Mouse (Mus musculus): ENCODE results near the gene Agfg1. TPM values are rescaled to one million over a fixed set of nuclear protein-coding genes. Genes with fewer than 3 reads are reported as not detected.
A peak's percentile ranks its signal among the peaks of the same experiment; 100 is the strongest.
"Not testable (repeated sequence)": the region's sequence is repeated elsewhere in the genome, so short reads cannot be mapped to it uniquely, and the experiment has no call there.

Gene Agfg1
- polyA plus RNA-seq, 1 experiment from 2014 or later, result 76.7 TPM

DNA sequence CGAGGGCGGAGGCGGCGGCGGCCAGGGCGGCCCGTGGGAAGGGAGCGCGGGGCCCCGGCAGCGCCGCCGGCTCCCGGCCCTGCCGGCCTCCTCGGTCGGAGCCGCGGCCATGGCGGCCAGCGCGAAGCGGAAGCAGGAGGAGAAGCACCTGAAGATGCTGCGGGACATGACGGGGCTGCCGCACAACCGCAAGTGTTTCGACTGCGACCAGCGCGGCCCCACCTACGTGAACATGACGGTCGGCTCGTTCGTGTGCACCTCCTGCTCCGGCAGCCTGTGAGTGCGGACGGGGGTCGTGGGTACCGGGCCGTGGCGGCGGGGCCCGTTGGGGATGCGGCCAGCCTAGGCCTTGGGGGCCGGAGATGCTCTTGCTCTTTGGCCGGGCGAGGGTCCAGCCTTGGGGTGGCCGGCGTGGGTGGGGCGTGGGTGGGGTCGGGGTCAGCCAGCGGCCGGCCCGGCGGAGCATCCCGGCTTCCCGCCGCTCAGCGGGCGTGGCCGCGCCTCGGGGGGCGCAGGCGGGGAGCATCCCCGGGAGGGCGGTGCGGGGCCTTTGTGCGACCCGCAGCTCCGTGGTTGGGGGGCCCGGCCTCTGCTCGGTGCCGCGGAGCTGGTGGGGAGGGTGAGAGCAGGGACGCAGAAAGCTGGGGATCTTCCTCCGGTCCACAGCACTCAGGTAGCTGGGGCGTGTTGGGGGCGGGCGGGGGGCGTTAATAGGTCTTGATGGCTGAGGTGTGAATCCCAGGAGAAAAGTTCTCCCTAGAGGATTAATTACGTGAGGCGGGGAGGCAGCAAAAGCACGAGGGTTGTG, 535 bp downstream of the Agfg1 start:
- peak overlapping the region; percentile 99 for H3K9ac ChIP-seq
- WGBS (ENCODE audit: insufficient replicate concordance), result under 1% methylated on average over 72 of the region's 86 CpGs

DNA sequence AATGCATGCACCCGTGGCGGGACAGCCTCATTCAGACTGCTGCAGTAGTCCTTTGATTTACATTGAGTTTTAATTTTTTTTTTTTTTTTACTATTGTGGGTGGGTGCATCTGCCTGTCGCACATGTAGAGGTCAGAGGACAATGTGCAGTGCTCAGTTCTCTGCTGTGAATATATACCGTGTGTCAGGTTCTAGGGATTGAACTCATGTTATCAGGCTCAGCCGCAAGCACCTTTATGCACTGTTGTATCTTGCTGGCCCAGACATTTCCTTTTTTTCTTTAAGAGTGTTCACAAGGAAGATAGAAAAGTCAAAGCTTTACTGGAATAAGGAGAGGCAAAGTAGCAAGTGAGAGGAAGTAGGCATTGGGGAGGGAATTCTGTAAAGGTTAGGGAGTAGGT, 16.4 kb downstream of the Agfg1 start:
- ATAC-seq, result peak; percentile 82
- H3K36me3 ChIP-seq, result peaks cover 35% of the 10 kb centered on the region
- H3K9ac ChIP-seq, result no peak overlapping the region
- WGBS (ENCODE audit: insufficient replicate concordance), result 41% methylated on average over 5 of the region's 5 CpGs
- H3K27me3 ChIP-seq (replicated peaks), result no peaks in the 10 kb centered on the region
- no peaks in the 10 kb centered on the region for H3K9me3 ChIP-seq (replicated peaks)
- peak overlapping the region; percentile 32; the same call in 1 of the 2 replicates for H3K27ac ChIP-seq
- H3K4me1 ChIP-seq, result peaks cover 39% of the 10 kb centered on the region
- no peak overlapping the region for H3K4me3 ChIP-seq
- peak overlapping the region; percentile 27; the same call in 1 of the 2 replicates for H3K4me2 ChIP-seq

More for the DNA sequence above, 535 bp downstream of the Agfg1 start:
- Histone ChIP-seq H3K4me1 (peaks cover 88% of the 10 kb centered on the region), H3K27ac (peak overlapping the region; percentile 94), H3K36me3 (peaks cover 32% of the 10 kb centered on the region), H3K27me3 (replicated peaks) (no peaks in the 10 kb centered on the region), H3K9me3 (replicated peaks) (no peaks in the 10 kb centered on the region), H3K4me3 (peak overlapping the region; percentile 98), H3K4me2 (peak overlapping the region; percentile 78)
- ATAC-seq, result peak; percentile 29

DNA sequence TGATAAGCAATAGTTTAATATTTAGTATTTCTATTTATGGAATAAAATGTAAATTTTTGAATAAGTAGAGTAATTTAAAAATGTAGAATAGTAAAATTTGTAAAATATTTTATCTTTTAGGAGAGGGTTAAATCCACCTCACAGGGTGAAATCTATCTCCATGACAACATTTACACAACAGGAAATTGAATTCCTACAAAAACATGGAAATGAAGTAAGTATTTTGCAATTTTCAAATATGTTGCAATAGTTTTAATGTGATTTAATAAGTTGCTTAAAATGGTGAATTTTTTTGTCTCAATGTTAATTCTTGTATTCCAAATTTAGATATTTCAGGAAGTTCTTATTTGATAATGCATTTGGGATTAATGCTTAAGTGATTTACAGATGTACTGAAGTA, 19.0 kb downstream of the Agfg1 start:
- Histone ChIP-seq H3K27me3 (replicated peaks) (no peaks in the 10 kb centered on the region), H3K9me3 (replicated peaks) (no peaks in the 10 kb centered on the region), H3K4me2 (no peak overlapping the region), H3K4me3 (no peak overlapping the region), H3K36me3 (peaks cover 50% of the 10 kb centered on the region), H3K9ac (no peak overlapping the region), H3K27ac (no peak overlapping the region), H3K4me1 (peaks cover 27% of the 10 kb centered on the region)
- no peak for ATAC-seq

DNA sequence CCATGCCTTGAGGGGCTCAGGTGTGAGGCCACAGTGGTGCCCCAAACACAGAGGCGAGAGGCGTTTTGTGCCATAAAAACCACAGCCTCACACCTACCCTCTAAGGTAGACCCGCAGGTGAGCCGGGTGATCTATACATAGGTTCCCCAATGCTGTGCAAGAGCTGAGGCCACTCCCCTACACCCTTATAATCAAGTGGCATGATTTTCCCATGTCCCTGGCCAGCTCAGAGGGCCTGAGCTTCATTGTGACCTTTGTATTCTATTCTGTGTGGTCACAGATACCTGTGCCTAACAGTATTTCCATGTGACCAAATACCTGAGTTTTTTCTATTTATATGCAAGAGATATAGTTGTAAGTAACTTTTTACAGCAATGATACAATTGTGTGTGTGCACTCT, 21.1 kb downstream of the Agfg1 start:
- Histone ChIP-seq H3K9me3 (replicated peaks) (no peaks in the 10 kb centered on the region), H3K27ac (no peak overlapping the region), H3K4me3 (no peak overlapping the region), H3K27me3 (replicated peaks) (no peaks in the 10 kb centered on the region), H3K36me3 (peaks cover 66% of the 10 kb centered on the region), H3K9ac (no peak overlapping the region), H3K4me2 (no peak overlapping the region), H3K4me1 (peaks cover 25% of the 10 kb centered on the region)
- 95% methylated on average over 4 of the region's 4 CpGs for WGBS (ENCODE audit: insufficient replicate concordance)
- no peak for ATAC-seq

DNA sequence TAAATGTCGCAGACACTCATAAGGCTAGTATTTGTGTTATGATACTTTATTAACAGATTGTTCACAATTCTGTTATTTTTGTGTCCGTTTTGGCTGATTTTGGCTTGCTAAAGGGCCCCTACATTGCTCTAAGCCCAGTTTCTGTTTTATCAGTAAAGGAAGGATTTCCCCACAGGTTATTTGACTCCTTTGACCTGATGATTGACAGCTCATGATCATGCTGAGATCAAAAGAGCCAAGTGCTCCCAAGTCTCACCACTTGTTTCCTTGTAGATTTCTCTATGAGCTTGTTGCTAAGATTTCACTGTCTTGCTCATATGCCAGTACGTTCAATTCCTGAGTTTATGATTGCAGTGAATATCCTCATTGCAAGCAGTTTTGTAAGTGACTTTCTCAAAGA, 30.9 kb downstream of the Agfg1 start:
- Histone ChIP-seq H3K27me3 (replicated peaks) (no peaks in the 10 kb centered on the region), H3K9ac (no peak overlapping the region), H3K4me2 (no peak overlapping the region), H3K9me3 (replicated peaks) (no peaks in the 10 kb centered on the region), H3K36me3 (peaks cover 81% of the 10 kb centered on the region), H3K27ac (no peak overlapping the region), H3K4me3 (no peak overlapping the region), H3K4me1 (peaks cover 19% of the 10 kb centered on the region; the same call in 1 of the 2 replicates)
- WGBS (ENCODE audit: insufficient replicate concordance), result 80% methylated on average over 3 of the region's 3 CpGs
- ATAC-seq, result no peak

DNA sequence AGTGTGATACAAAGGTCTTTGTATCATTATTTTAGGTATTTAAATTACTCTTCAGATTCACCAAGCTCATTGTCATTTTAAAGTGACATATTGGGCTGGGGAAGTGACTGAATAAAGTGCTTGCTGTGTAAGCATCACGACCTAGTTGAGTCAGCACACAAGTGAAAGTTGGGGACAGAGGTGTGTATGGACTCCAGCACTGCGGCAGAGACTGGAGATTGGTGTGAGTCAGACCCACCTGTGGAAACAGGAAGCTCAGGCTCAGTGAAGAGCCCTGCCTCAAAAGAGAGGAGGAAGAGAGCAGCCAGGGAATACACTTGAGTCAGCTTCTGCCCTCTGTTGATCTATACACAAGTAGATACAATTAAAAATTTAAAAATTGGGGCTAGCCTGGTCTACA, 39.9 kb downstream of the Agfg1 start:
- Histone ChIP-seq H3K9me3 (replicated peaks) (no peaks in the 10 kb centered on the region), H3K4me2 (no peak overlapping the region), H3K36me3 (peaks cover 86% of the 10 kb centered on the region), H3K4me1 (no peaks in the 10 kb centered on the region), H3K27me3 (replicated peaks) (no peaks in the 10 kb centered on the region), H3K4me3 (no peak overlapping the region), H3K27ac (no peak overlapping the region), H3K9ac (no peak overlapping the region)
- no peak for ATAC-seq
- WGBS (ENCODE audit: insufficient replicate concordance), result 71% methylated on average over 2 of the region's 2 CpGs

DNA sequence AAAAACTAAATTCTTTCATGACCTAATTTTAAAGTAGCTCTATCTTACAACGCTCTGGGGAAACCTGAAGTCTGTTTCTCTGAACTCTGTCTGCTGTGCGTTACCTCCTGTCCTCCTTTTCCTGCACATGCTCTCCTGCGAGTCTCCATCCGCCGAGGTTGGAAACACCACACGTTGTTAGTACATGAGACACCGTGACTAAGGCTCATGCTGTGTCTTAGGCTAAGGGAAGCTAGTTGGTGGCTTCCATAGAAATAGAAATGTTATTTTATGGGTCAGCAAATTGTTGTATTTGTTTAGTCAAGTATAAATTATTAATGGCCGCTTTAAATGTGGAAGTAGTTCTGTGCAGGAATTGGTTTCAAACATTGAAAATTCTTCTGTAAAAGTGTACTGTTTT, 40.9 kb downstream of the Agfg1 start:
- Histone ChIP-seq H3K36me3 (peaks cover 86% of the 10 kb centered on the region), H3K9me3 (replicated peaks) (no peaks in the 10 kb centered on the region), H3K9ac (no peak overlapping the region), H3K27ac (no peak overlapping the region), H3K27me3 (replicated peaks) (no peaks in the 10 kb centered on the region), H3K4me3 (no peak overlapping the region), H3K4me1 (no peaks in the 10 kb centered on the region), H3K4me2 (no peak overlapping the region)
- no peak for ATAC-seq
- 90% methylated on average over 8 of the region's 8 CpGs for WGBS (ENCODE audit: insufficient replicate concordance)

DNA sequence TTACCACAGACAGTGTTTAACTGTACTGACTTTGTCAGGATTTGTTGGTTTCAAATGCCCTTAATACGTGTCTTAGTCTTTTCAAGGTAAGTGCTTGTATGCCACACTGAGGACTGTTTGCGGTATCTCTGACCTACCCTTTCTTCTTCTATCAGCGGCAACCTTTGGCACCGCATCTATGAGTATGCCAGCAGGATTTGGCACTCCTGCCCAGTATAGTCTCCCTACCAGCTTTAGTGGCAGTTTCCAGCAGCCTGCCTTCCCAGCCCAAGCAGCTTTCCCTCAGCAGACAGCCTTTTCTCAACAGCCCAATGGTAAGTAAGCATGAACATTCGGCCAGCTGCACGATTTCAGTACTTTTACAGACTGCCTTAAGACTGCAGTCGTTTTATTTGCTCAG, 54.0 kb downstream of the Agfg1 start:
- H3K9me3 ChIP-seq (replicated peaks), result no peaks in the 10 kb centered on the region
- WGBS (ENCODE audit: insufficient replicate concordance), result 91% methylated on average over 7 of the region's 7 CpGs
- H3K36me3 ChIP-seq, result peaks cover 92% of the 10 kb centered on the region
- ATAC-seq, result no peak
- no peaks in the 10 kb centered on the region for H3K27me3 ChIP-seq (replicated peaks)
- no peaks in the 10 kb centered on the region for H3K4me1 ChIP-seq
- H3K4me3 ChIP-seq, result no peak overlapping the region
- H3K4me2 ChIP-seq, result no peak overlapping the region
- H3K9ac ChIP-seq, result no peak overlapping the region
- no peak overlapping the region for H3K27ac ChIP-seq

DNA sequence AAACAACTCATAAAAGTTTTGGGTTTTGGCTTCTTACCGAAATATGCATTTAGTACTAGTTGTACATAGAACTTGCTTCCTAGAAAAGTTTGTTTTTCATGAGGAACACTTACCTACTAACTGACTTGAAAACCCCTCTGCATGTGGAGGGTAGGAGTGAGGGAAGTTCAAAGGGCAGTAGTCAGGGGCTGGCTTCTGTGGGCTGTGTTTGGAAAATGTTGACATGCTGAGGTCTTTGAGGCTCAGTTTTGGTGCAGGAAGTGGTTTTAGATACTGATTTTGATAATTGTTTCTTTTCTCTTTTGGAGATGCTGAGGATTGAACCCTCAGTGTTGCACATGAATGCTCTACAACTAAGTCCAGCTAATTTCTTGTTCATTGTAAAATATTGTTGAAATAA, 61.3 kb downstream of the Agfg1 start:
- Histone ChIP-seq H3K36me3 (peaks cover 87% of the 10 kb centered on the region), H3K27ac (no peak overlapping the region), H3K4me3 (no peak overlapping the region), H3K4me2 (no peak overlapping the region), H3K4me1 (no peaks in the 10 kb centered on the region), H3K27me3 (replicated peaks) (no peaks in the 10 kb centered on the region), H3K9ac (no peak overlapping the region), H3K9me3 (replicated peaks) (no peaks in the 10 kb centered on the region)
- WGBS (ENCODE audit: insufficient replicate concordance), result 91% methylated on average over 1 of the region's 1 CpGs
- no peak for ATAC-seq

DNA sequence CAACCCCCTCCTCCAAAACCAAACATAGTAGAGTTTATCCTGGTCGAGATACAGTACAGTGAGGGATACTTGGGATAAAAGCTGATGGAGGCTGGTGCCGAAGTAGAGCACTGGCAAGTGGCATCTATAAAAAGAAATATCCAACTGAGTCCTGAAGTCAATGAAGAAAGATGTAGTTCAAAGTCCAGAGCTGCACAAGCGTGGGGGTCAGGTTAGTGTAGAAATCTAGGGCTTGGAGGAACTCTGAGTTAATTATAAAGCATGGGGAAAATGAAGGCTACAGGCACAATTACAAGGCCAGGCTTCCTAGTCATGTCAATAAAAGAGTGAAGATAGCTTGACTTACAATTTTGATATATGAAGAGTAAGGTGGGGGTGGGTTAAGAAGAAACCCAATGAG, 61.9 kb downstream of the Agfg1 start:
- WGBS (ENCODE audit: insufficient replicate concordance), result 81% methylated on average over 3 of the region's 3 CpGs
- no peak overlapping the region for H3K4me3 ChIP-seq

DNA sequence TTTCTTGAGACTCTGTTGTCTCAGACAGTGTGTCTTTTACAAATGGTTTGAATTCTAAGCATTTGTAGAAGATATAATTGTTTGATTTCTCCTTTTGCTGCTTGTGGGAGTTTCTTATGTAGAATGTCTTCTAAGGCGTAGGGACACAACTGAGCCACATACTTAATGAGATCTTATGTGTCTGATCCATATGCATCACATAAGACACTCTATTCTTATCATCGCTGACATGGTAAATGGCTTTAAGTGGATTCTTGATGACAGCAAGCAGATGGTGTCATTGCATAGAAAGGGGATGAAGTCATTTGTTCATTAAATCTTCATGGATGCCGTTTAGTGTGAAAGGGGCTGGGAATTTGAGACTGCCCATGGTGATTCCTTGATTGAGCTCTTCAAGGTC, 66.6 kb downstream of the Agfg1 start:
- H3K4me1 ChIP-seq, result peaks cover 8% of the 10 kb centered on the region; the same call in 1 of the 2 replicates
- WGBS (ENCODE audit: insufficient replicate concordance), result 90% methylated on average over 3 of the region's 3 CpGs
- ATAC-seq, result no peak
- H3K36me3 ChIP-seq, result peaks cover 51% of the 10 kb centered on the region
- no peaks in the 10 kb centered on the region for H3K27me3 ChIP-seq (replicated peaks)
- no peak overlapping the region for H3K4me3 ChIP-seq
- no peak overlapping the region for H3K9ac ChIP-seq
- H3K4me2 ChIP-seq, result no peak overlapping the region
- no peak overlapping the region for H3K27ac ChIP-seq
- no peaks in the 10 kb centered on the region for H3K9me3 ChIP-seq (replicated peaks)

More for the DNA sequence above, 61.9 kb downstream of the Agfg1 start:
- H3K9ac ChIP-seq, result no peak overlapping the region
- no peaks in the 10 kb centered on the region for H3K27me3 ChIP-seq (replicated peaks)
- ATAC-seq, result no peak
- H3K27ac ChIP-seq, result no peak overlapping the region
- H3K4me1 ChIP-seq, result no peaks in the 10 kb centered on the region
- H3K4me2 ChIP-seq, result no peak overlapping the region
- peaks cover 83% of the 10 kb centered on the region for H3K36me3 ChIP-seq
- no peaks in the 10 kb centered on the region for H3K9me3 ChIP-seq (replicated peaks)

DNA sequence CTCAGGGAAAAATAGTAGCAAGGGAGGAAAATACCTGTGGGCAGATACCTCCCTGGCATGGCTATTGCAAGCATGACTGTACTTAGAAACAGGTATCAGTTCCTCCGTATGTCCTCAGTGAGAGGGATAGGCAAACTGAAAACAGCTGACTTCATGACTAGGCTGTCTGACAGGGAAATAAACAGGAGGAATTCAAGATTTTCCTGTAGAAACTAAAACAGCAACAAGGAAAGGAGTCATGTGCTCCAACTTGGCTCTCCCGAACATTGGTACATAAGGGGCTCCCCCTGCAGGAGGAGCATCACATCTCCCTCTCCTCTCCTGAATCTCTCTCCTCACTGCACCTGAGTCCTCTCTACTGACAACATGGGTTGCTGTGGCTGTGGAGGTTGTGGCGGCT, 73.7 kb downstream of the Agfg1 start, which contains the start of gene A030005L19Rik:
TSS of gene A030005L19Rik (plus strand) at position 301 of the 400 bp plus-strand sequence.
- no peak within 1 kb of the TSS for H3K4me3 ChIP-seq
- H3K4me1 ChIP-seq, result peaks cover 28% of the 10 kb centered on the region
- H3K27me3 ChIP-seq (replicated peaks), result no peaks in the 10 kb centered on the region
- 85% methylated on average over 3 of the region's 3 CpGs for WGBS (ENCODE audit: insufficient replicate concordance)
- no peak within 1 kb of the TSS for H3K4me2 ChIP-seq
- no peak within 1 kb of the TSS for H3K9ac ChIP-seq
- no peak within 1 kb of the TSS for H3K27ac ChIP-seq
- ATAC-seq, result no peak
- H3K36me3 ChIP-seq, result peaks cover 9% of the 10 kb centered on the region
- no peaks in the 10 kb centered on the region for H3K9me3 ChIP-seq (replicated peaks)

DNA sequence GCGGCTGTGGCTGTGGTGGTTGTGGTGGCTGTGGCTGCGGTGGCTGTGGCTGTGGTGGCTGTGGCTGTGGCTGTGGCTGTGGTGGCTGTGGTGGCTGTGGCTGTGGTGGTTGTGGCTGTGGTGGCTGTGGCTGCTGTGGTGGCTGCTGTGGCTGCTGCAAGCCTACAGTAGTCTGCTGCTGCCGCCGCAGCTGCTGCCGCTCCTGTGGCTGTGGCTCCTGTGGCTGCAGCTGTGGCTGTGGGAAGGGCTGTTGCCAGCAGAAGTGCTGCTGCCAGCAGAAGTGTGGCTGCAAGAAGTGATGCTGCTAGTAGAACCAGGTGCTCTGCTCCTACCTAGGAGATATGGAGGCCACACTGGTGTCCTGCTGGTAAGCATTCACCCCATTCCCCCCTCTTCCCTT, 74.2 kb downstream of the Agfg1 start:
- ATAC-seq; H3K27me3 ChIP-seq (replicated peaks); H3K9me3 ChIP-seq (replicated peaks); H3K27ac ChIP-seq; H3K4me3 ChIP-seq; H3K4me2 ChIP-seq; H3K36me3 ChIP-seq; H3K9ac ChIP-seq: not testable (repeated sequence)
- 70% methylated on average over 5 of the region's 5 CpGs for WGBS (ENCODE audit: insufficient replicate concordance)
- H3K4me1 ChIP-seq, result peaks cover 28% of the 10 kb centered on the region

All from liver, embryonic 12.5 days (tissue).